Mouse (Mus musculus) MEL (cell line): ENCODE measurements at regions not wholly inside any gene's neighbourhood (a gene's known extent, or its start where the extent isn't known, plus 50 kb on each side); places are given as distances from the start of the nearest gene placed in this dataset.

Experiments used
- BHLHE40 ChIP-seq: IDR thresholded peaks from 2 replicates; pipeline ENCODE4 v1.6.1; 2012; ENCODE audit warnings: low read depth, mild to moderate bottlenecking, inconsistent platforms, low read length, improper control_type of control experiment, borderline replicate concordance
- CHD2 ChIP-seq: IDR thresholded peaks from 2 replicates; pipeline ENCODE4 v1.6.1; 2011; ENCODE audit warnings: low read length, improper control_type of control experiment
- CTCF ChIP-seq, 3 experiments: IDR thresholded peaks in 2 of 3; conservative IDR thresholded peaks in 1 of 3; 2 replicates each; pipeline ENCODE4 v1.5.1; 2011 to 2012; ENCODE audit warnings: low read length in 3 of 3, low read depth in 2 of 3, mild to moderate bottlenecking in 2 of 3, improper control_type of control experiment in 1 of 3, inconsistent platforms in 1 of 3, mixed read lengths in 1 of 3, moderate library complexity in 1 of 3; ENCODE audit not compliant: control insufficient read depth in 1 of 3, insufficient read depth in 1 of 3, poor library complexity in 1 of 3, severe bottlenecking in 1 of 3
- EP300 ChIP-seq, 2 experiments: IDR thresholded peaks; 2 replicates each; pipeline ENCODE4 v1.6.1; 2011; ENCODE audit warnings: improper control_type of control experiment in 2 of 2, low read length in 2 of 2, low read depth in 1 of 2, mild to moderate bottlenecking in 1 of 2
- KAT2A ChIP-seq: conservative IDR thresholded peaks from 2 replicates; pipeline ENCODE4 v1.6.1; 2012; ENCODE audit warnings: low read depth, low read length, improper control_type of control experiment, inconsistent platforms
- POLR2A ChIP-seq, 2 experiments: IDR thresholded peaks; 2 replicates each; pipeline ENCODE4 v1.6.1; 2011 to 2012; ENCODE audit warnings: low read length in 2 of 2, mild to moderate bottlenecking in 2 of 2, control low read depth in 1 of 2, improper control_type of control experiment in 1 of 2, low read depth in 1 of 2, moderate library complexity in 1 of 2; ENCODE audit not compliant: control insufficient read depth in 1 of 2, insufficient read depth in 1 of 2, poor library complexity in 1 of 2
- POLR2AphosphoS2 ChIP-seq: IDR thresholded peaks from 2 replicates; pipeline ENCODE4 v1.6.1; 2011; ENCODE audit warnings: low read length, improper control_type of control experiment
- RCOR1 ChIP-seq: IDR thresholded peaks from 2 replicates; pipeline ENCODE4 v1.6.1; 2012; ENCODE audit warnings: low read depth, mild to moderate bottlenecking, inconsistent platforms, low read length, improper control_type of control experiment
- SMC3 ChIP-seq: IDR thresholded peaks from 2 replicates; pipeline ENCODE4 v1.6.1; 2011; ENCODE audit warnings: low read depth, low read length, improper control_type of control experiment
- TAL1 ChIP-seq: IDR thresholded peaks from 2 replicates; pipeline ENCODE4 v1.6.1; 2012; ENCODE audit warnings: mild to moderate bottlenecking, inconsistent platforms, low read length, moderate library complexity, mixed read lengths
- USF1 ChIP-seq: IDR thresholded peaks from 2 replicates; pipeline ENCODE4 v1.6.1; 2014; ENCODE audit warnings: low read depth, mild to moderate bottlenecking, inconsistent platforms, low read length, improper control_type of control experiment, moderate library complexity

GRCm38 (mm10) chr3:149918201-149918600, 927.8 kb upstream of the Adgrl2 start:
- TF ChIP-seq BHLHE40 (no peak), RCOR1 (no peak), EP300 (IDR thresholded peaks at IDR 0.05; ENCODE audit: low read depth in 1 of 2, low read length in 2 of 2) (no peak), CTCF (IDR thresholded peaks at IDR 0.05 in 2 of 3, conservative IDR thresholded peaks at IDR 0.05 in 1 of 3; ENCODE audit: control insufficient read depth in 1 of 3, insufficient read depth in 1 of 3, low read depth in 2 of 3, low read length in 3 of 3, poor library complexity in 1 of 3, severe bottlenecking in 1 of 3) (no peak), POLR2A (IDR thresholded peaks at IDR 0.05; ENCODE audit: control insufficient read depth in 1 of 2, insufficient read depth in 1 of 2, low read depth in 1 of 2, low read length in 2 of 2, poor library complexity in 1 of 2) (no peak), TAL1 (no peak), CHD2 (no peak), POLR2AphosphoS2 (no peak), SMC3 (no peak), USF1 (no peak), KAT2A (no peak)
